Mouse (Mus musculus) small intestine, adult 2 months (tissue): ENCODE results near the gene Nppb. TPM values are rescaled to one million over a fixed set of nuclear protein-coding genes. Genes with fewer than 3 reads are reported as not detected.

ENCODE experiments used
- H3K27ac ChIP-seq: fragments of 200-500 bp; 2 replicates; pipeline ENCODE4 v1.5.1; 2012; ENCODE audit warnings: low read depth, low read length, control low read depth, inconsistent platforms; ENCODE audit not compliant: insufficient read depth
- H3K27me3 ChIP-seq: fragments of 200-500 bp; 2 replicates; pipeline ENCODE4 v1.6.1; 2012; ENCODE audit warnings: mild to moderate bottlenecking, moderate library complexity, low read length, inconsistent platforms; ENCODE audit not compliant: control insufficient read depth, insufficient read depth
- H3K36me3 ChIP-seq: fragments of 200-500 bp; 2 replicates; pipeline ENCODE4 v1.6.1; 2012; ENCODE audit warnings: mild to moderate bottlenecking, low read length, control low read depth, inconsistent platforms; ENCODE audit not compliant: control insufficient read depth, insufficient read depth
- H3K4me1 ChIP-seq: fragments of 200-500 bp; 2 replicates; pipeline ENCODE4 v1.6.1; 2012; ENCODE audit warnings: low read length, inconsistent platforms, mixed read lengths; ENCODE audit not compliant: control insufficient read depth, insufficient read depth, insufficient read length
- H3K4me3 ChIP-seq: fragments of 200-500 bp; 2 replicates; pipeline ENCODE4 v1.5.1; 2012; ENCODE audit warnings: low read depth, mild to moderate bottlenecking, control low read depth, inconsistent platforms, low read length, moderate library complexity
- CTCF ChIP-seq: fragments of 200-500 bp; IDR thresholded peaks from 2 replicates; pipeline ENCODE4 v1.5.1; 2012; ENCODE audit warnings: low read depth, mild to moderate bottlenecking, control low read depth, inconsistent platforms, low read length, moderate library complexity, mixed read lengths; ENCODE audit not compliant: insufficient replicate concordance, insufficient read length; ENCODE audit errors: extremely low read depth
- POLR2A ChIP-seq: fragments of 200-500 bp; IDR thresholded peaks from 2 replicates; pipeline ENCODE4 v1.6.1; 2012; ENCODE audit warnings: low read depth, mild to moderate bottlenecking, control low read depth, inconsistent platforms, low read length, moderate library complexity
- WGBS: fragments of 180-500 bp; shearing (Covaris S2); methylation state at CpG from one replicate; pipeline ENCODE4 v1.1.7; 2018; 5-methylcytosine and 5-hydroxymethylcytosine counted together
- polyA plus RNA-seq: library from polyadenylated mRNA; depleted of rRNA; stranded (reverse); fragments of >200 nt; gene quantifications from 2 replicates; pipeline ENCODE4 v1.2.3, GENCODE M21; 2012; rRNA removed

Gene Nppb
- polyA plus RNA-seq, 1 experiment = not detected

DNA sequence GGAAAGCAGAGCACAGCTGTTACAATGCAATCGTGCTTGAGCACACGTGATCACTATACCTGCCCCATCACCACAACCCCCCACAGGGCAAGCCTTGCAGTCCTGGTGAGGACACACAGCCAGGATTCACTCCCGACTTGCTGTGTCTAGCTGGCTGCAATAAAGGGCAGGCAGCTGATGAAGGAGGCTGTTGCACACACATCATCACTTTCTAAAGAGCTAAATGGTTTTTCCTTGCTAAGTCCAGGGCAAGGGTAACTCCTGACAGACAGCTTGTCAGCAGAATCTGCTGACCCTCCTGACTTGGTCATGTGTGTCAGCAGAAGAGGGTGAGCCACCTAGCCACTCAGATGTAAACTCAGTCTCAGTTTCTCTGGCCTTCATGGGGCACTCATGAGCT lies 31.4 kb downstream of the Nppb start:
- no peaks in the 10 kb centered on the region for H3K4me1 ChIP-seq
- TF ChIP-seq CTCF (no peak), POLR2A (no peak)
- H3K27ac ChIP-seq = no peak overlapping the region
- no peak overlapping the region for H3K4me3 ChIP-seq
- H3K36me3 ChIP-seq = peaks cover 30% of the 10 kb centered on the region; the same call in 1 of the 2 replicates
- no peaks in the 10 kb centered on the region for H3K27me3 ChIP-seq
- WGBS = 77% methylated on average over 3 of the region's 3 CpGs

DNA sequence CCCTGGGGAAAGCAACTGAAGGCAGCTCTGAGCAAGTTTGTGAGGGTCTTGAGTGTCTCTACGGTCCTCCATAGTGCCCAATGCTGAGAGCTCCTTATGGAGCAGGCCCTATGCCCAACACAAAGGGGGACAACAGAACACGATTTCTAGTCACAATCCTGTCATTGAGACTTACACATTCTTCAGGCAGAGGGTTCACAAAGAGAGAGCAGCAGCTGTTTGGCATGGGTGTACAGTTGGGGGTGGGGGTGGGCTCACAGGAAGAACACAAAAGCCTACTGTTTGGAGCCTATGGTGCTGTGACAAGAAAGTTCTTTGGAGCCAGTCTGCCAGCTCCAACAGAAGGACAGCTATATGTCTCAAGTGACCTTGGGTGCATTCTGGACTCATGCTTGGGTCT lies 32.8 kb downstream of the Nppb start:
- 88% methylated on average over 2 of the region's 2 CpGs for WGBS
- Histone ChIP-seq H3K4me1 (no peaks in the 10 kb centered on the region), H3K27ac (no peak overlapping the region), H3K27me3 (no peaks in the 10 kb centered on the region), H3K36me3 (peaks cover 21% of the 10 kb centered on the region; the same call in 1 of the 2 replicates), H3K4me3 (no peak overlapping the region)
- no peak for TF ChIP-seq POLR2A
- no peak for TF ChIP-seq CTCF

DNA sequence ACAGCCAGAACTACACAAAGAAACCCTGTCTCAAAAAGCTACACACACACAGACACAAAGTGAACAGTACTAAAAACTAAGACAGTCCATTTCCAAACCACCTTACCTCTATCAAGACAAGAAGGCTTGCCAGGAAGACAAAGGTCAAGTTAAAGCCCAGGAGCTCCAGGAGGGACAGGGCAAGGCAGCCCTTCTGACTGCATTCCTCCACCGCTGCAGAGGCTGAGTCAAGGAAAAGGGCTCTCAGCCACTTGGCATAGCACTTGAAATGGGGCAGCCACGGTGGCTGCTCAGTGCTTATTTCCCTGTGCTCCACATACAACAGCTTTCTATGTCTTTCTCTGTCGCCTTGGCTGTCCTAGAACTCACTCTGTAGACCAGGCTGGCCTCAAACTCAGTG lies 38.4 kb downstream of the Nppb start:
- Histone ChIP-seq H3K4me1 (no peaks in the 10 kb centered on the region), H3K36me3 (peaks cover 6% of the 10 kb centered on the region; the same call in 1 of the 2 replicates), H3K27ac (no peak overlapping the region), H3K4me3 (no peak overlapping the region), H3K27me3 (no peaks in the 10 kb centered on the region)
- 63% methylated on average over 3 of the region's 3 CpGs for WGBS
- TF ChIP-seq POLR2A (no peak), CTCF (no peak)

DNA sequence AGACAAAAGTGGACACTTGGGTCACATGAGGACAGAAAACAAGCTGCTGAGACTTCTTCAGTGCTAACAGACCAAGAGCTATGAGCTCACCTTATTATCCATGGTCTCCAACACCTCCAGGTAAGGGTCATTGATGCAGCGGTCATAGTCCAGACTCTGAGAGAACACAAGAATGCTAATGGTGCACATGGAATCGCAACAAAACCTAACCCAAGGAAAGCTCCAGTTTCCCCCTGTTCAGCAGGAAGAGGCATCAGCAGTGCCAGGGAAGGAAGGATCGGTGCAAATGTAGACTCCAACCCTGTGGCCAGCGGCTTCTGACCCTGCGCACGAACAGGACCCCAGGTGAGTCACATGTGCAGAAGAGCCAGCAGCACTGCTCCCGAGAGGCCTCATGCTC lies 43.7 kb downstream of the Nppb start:
- Histone ChIP-seq H3K4me1 (no peaks in the 10 kb centered on the region), H3K36me3 (no peaks in the 10 kb centered on the region; the same call in none of the 2 replicates), H3K4me3 (no peak overlapping the region), H3K27me3 (no peaks in the 10 kb centered on the region), H3K27ac (no peak overlapping the region)
- TF ChIP-seq CTCF (no peak), POLR2A (no peak)
- WGBS = 93% methylated on average over 7 of the region's 7 CpGs

DNA sequence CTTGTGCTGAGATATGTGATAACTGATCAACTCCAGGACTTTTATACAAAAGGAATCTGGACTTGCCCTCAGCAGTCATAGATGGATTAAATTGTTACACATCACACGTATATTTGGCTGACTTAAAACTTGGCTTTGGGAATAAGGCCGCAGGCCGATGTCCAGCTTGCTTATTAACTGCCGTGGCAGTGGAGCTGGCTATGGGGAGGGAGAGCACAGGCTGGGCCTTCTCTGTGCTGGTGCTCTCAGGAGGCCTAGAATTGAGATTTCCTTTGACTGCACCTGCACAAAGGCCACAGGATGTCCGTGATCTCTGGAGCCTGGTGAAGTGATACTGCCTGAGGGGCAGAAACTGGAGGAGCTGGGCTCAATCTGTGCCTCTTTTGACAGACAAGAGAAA lies 44.9 kb downstream of the Nppb start:
- H3K36me3 ChIP-seq = no peaks in the 10 kb centered on the region; the same call in 1 of the 2 replicates
- no peak overlapping the region for H3K4me3 ChIP-seq
- WGBS = 88% methylated on average over 5 of the region's 5 CpGs
- H3K27ac ChIP-seq = no peak overlapping the region
- no peaks in the 10 kb centered on the region for H3K27me3 ChIP-seq
- no peaks in the 10 kb centered on the region for H3K4me1 ChIP-seq
- no peak for TF ChIP-seq POLR2A
- no peak for TF ChIP-seq CTCF

- H3K27me3 ChIP-seq = no peaks in the 10 kb centered on the region
- H3K27ac ChIP-seq = no peak overlapping the region
- no peak overlapping the region for H3K4me3 ChIP-seq
- TF ChIP-seq CTCF = no peak
- no peak for TF ChIP-seq POLR2A
- no peaks in the 10 kb centered on the region; the same call in 1 of the 2 replicates for H3K4me1 ChIP-seq
- WGBS = 88% methylated on average over 7 of the region's 7 CpGs
- no peaks in the 10 kb centered on the region; the same call in 1 of the 2 replicates for H3K36me3 ChIP-seq
Measured at GRCm38 (mm10) chr4:148033858-148034410, 48.3 kb downstream of the Nppb start.

GRCm38 (mm10) chr4:148035440-148035839 lies 49.9 kb downstream of the Nppb start:
- H3K27me3 ChIP-seq = no peaks in the 10 kb centered on the region
- peaks cover 6% of the 10 kb centered on the region; the same call in 1 of the 2 replicates for H3K4me1 ChIP-seq
- WGBS = 93% methylated on average over 3 of the region's 3 CpGs
- H3K36me3 ChIP-seq = no peaks in the 10 kb centered on the region
- TF ChIP-seq POLR2A (no peak), CTCF (no peak)
- no peak overlapping the region for H3K4me3 ChIP-seq
- no peak overlapping the region for H3K27ac ChIP-seq

Other genes with a start within 250 kb of the Nppb start
- 0.09 TPM in 1 of 2 replicates, not detected in the other for gene Zfp984, start 176.0 kb upstream of the Nppb start, polyA plus RNA-seq
- 0.05 and 0.13 TPM in 2 replicates for gene Zfp933, start 137.4 kb upstream of the Nppb start, polyA plus RNA-seq
- 19.6 and 48.3 TPM in 2 replicates for gene Miip, start 117.0 kb upstream of the Nppb start, polyA plus RNA-seq
- gene Fv1, start 116.8 kb upstream of the Nppb start, polyA plus RNA-seq = 0.41 and 0.58 TPM in 2 replicates
- 38.0 and 72.8 TPM in 2 replicates for gene Mfn2, start 81.1 kb upstream of the Nppb start, polyA plus RNA-seq
- gene Plod1, start 49.0 kb upstream of the Nppb start, polyA plus RNA-seq = 8.8 and 18.8 TPM in 2 replicates
- gene 2510039O18Rik, start 44.9 kb upstream of the Nppb start, polyA plus RNA-seq = 97.5 and 209 TPM in 2 replicates
- gene Nppa, start 14.9 kb downstream of the Nppb start, polyA plus RNA-seq = not detected in 2 replicates
- gene Clcn6, start 53.0 kb downstream of the Nppb start, polyA plus RNA-seq = 2.7 and 2.8 TPM in 2 replicates
- 5.6 and 8.8 TPM in 2 replicates for gene Mthfr, start 53.3 kb downstream of the Nppb start, polyA plus RNA-seq
- gene Agtrap, start 102.2 kb downstream of the Nppb start, polyA plus RNA-seq = 10.3 and 14.2 TPM in 2 replicates
- 7.1 and 17.8 TPM in 2 replicates for gene Mad2l2, start 144.6 kb downstream of the Nppb start, polyA plus RNA-seq
- 0.11 and 0.24 TPM in 2 replicates for gene Draxin, start 144.9 kb downstream of the Nppb start, polyA plus RNA-seq
- 22.8 and 57.9 TPM in 2 replicates for gene Fbxo6, start 166.4 kb downstream of the Nppb start, polyA plus RNA-seq
- gene Fbxo44, start 174.7 kb downstream of the Nppb start, polyA plus RNA-seq = 7.3 and 17.7 TPM in 2 replicates
- 0.55 and 0.67 TPM in 2 replicates for gene Fbxo2, start 174.8 kb downstream of the Nppb start, polyA plus RNA-seq